Mouse (Mus musculus) left cerebral cortex, postnatal 10 days (tissue): Measurements from ENCODE around the gene Asic4. TPM values are rescaled to one million over a fixed set of nuclear protein-coding genes. Genes with fewer than 3 reads are reported as not detected.
A peak's percentile ranks its signal among the peaks of the same experiment; 100 is the strongest.

Experiments used
- DNase-seq, 2 experiments: peaks; one replicate each; pipeline ENCODE4 v3.0.0; 2021 to 2022; ENCODE audit warnings: low spot score in 2 of 2, mixed read lengths in 1 of 2; ENCODE audit errors: extremely low spot score in 1 of 2
- intact Hi-C: fragments of 180-260 bp; cut with DNase I; formaldehyde crosslinking; loops from one replicate; pipeline ENCODE4 v1.15.1; 2025
- total RNA-seq, 2 experiments: library from RNA; stranded (reverse); gene quantifications; 2 replicates each; pipeline ENCODE4 v1.2.3; 2021

Gene Asic4
- total RNA-seq, 2 experiments from 2014 or later, result 17.2 to 22.0 TPM

- no peak for DNase-seq
- intact Hi-C loops, result no loop called here
Measured at GRCm38 (mm10) chr1:75441471-75441996, 8.7 kb upstream of the Asic4 start.

DNA sequence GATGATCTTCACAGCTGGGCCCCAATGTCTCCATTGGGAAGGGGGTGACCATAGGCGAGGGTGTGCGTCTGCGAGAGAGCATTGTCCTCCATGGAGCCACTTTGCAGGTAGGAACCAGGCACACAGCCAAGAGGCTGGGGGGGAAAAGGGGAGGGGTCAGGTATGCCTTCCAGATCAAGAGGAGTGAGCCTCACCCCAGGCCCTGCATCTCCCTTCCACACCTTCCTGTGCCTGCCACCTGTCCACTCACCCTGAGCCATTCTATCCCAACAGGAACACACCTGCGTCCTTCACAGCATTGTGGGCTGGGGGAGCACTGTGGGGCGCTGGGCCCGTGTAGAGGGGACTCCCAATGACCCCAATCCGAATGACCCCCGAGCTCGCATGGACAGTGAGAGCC lies 8.1 kb upstream of the Asic4 start:
- intact Hi-C loops, result no loop called here
- no peak for DNase-seq

- intact Hi-C loops, result no loop called here
- DNase-seq, result no peak
Measured at GRCm38 (mm10) chr1:75442811-75443210, 7.4 kb upstream of the Asic4 start.

DNA sequence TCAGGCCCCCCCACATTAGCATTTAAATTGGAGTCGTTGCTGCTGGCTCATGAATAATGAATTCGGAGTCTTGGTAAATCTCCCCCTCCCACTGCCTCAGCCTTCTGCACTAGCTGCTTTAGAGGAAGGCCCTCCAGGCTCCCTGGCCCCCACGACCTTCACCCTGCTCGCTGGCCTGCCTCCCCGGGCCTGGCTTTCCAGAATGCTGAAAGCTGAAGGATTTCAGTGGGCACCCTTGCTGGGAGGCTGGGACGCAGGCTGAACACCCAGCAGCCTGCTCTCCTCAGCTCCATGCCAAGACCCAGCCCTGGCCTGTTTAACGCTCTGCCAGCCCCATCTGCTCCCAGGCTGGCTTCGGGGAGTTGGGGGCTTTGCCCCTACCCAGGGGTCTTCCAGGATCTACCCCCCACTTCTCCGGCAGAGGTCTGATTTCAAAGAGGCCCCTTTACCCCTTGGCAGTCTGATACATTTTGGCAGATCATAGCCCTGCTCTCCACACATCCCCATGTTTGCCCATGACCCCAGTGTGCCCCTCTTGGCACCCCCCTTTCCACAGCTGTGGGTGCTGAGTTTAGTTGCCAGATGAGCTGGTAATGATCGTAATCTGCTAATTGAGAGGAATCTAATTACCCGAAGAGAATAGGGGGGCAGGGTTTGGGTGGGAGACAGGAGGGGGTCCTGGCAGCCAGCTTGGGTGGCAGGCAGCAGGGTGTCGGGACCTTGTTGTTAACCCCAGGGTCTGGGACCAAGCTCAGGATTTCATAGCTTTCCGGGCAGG lies 6.8 kb upstream of the Asic4 start:
- no peak for DNase-seq
- intact Hi-C loops, result no loop called here

DNA sequence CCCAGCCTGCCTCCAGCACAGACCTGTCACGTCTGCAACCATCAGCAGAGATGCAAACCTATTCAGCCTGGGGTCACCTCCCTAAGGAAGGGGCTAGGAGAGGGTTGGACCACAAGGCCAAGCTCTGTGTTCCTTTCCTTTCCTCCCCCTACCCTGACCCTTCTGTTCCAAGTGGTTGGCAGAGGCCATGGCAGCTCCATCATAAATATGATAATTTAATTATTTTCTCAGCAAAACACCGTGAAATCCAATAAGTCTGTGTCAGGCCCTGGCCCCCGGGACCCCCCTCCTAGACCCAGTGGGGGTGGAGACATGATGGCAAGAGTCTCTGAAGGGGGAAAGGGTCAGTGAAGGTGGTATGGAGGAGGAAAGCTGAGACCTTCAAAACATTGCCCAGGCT lies 6.0 kb upstream of the Asic4 start:
- intact Hi-C loops, result no loop called here
- no peak for DNase-seq

GRCm38 (mm10) chr1:75445141-75445701 lies 5.0 kb upstream of the Asic4 start:
- intact Hi-C loops, result no loop called here
- DNase-seq, result peak in 1 of 2 experiments; percentile 44

DNA sequence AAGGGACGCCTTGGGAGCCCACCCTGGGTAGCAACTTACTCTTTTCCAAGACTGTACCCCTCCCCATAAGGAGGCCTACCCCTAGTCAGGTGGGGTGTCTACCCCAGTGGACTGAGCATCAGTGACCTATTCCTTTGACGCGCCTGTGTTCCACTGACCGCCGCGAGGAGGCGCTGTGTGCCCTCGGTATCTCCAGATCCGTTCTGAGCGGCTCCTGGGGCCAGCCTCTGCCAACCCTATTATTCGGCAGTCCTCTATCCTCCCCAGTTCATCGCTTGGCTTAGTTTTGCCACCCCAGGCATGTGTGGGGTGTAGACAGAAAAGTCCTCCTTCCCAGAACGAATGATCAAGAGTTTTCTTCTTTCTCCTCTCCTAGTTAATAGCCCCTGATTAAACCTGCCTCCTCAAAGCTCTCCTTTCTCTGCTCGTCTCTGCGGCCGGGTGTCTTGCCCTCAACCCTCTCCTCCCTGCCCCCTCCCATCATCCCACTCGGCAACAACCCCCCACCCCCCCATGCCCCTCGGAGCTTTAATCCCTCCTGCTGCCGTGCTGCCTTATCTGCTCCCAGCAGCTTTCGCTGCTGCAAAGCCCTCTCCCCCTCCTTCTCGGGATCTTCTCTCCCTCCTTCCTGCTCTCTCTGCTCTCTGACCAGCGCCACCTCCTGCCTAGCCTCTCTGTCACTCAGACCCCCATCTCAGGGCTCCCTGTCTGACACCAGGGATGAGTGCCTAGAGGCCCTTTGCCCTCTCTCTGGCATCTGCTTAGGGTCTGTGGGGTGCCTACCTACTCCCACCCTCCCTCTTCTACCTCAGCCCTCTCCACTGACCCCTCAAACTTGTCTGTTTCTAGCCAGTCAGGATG lies 4.3 kb upstream of the Asic4 start:
- peak; percentile 62 to 85 for DNase-seq
- intact Hi-C loops, result loop anchor here (2.0 kb wide), 1 partner anchor 21 kb away; no protein-coding TSS in a partner anchor

GRCm38 (mm10) chr1:75446656-75447055 lies 3.6 kb upstream of the Asic4 start:
- DNase-seq, result peak in 1 of 2 experiments; percentile 60
- intact Hi-C loops, result loop anchor here (2.0 kb wide), 1 partner anchor 20 kb away; no protein-coding TSS in a partner anchor

- intact Hi-C loops, result loop anchor here (2.0 kb wide), 1 partner anchor 19 kb away; no protein-coding TSS in a partner anchor
- peak in 1 of 2 experiments; percentile 68 for DNase-seq
Measured at GRCm38 (mm10) chr1:75447265-75448051, 2.8 kb upstream of the Asic4 start.

DNA sequence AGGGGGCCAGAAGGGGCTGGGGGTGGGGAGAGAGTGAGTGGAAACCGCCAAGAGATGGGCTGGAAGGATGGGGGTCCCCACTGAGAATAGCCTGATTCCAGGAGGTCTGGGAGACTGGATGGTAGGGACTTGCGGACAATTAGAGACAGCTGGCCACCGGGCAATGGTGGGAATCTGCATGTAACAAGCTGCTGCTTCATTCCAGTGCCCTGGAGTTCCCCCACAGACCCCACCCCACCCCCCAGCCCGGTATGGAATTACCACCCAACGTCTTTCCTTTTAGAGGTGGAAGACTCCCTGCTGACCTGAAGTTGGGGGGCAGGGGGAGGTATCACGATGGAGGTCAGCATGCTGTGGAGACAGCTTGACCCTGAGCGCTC lies 2.2 kb upstream of the Asic4 start:
- intact Hi-C loops, result no loop called here
- DNase-seq, result no peak

DNA sequence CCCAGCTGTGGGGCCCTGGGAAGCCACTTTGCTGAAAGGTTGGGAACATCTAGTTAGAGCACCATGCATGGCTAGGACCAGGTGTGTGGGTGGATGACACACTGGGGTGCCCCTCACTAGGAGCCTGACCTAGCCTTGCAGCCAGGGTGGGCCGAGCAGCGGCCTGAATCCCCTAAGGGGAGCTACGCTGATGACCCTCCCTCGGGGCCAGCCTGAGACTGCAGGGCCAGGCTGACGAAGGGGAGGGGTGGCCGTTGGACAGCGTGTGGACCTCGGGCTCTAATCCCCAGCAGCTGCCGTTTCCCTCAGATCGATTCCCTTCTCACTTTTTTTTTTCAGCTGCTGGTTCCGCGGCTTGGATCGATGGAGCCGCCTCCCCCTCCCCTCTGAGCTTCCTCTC lies 1.3 kb upstream of the Asic4 start:
- intact Hi-C loops, result no loop called here
- DNase-seq, result peak in 1 of 2 experiments; percentile 36

- intact Hi-C loops, result no loop called here
- no peak for DNase-seq
Measured at GRCm38 (mm10) chr1:75449377-75450135, 680 bp upstream of the Asic4 start.

DNA sequence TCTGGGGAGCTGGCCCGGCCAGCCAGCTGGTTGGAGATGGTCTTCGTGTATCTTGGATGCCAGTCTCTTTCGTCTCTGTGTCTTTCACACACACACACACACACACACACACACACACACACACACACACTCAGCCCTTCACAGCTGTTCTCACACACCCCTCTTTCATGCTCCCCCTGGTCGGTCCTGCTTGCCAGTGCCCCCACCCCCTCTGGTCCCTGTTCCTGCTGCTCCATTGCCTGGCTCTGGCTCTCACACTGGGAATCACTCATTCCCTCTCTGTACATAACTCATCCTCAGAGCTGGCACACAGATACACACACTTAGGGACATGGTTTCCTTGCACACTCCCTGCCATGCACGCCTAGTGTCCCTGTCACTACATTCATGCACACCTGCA lies 1.7 kb downstream of the Asic4 start:
- DNase-seq, result peak in 1 of 2 experiments; percentile 53
- intact Hi-C loops, result no loop called here

DNA sequence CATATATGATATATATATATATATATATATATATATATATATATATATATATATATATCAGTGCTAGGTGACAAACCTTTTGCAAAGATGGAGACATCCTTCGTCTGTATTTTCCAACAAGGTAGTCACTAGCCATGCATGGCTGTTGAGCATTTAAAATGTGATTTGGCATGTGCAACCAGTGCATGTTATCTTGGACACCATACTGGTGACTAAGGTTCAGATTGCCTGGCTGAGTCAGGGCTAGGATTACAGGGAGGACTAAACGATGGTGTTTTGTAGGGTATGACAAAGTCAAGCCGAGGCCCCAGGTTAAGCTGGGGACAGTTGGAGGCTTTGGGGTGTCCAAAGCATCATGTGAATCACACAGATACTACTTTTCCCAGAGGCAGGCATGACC lies 5.2 kb downstream of the Asic4 start:
- intact Hi-C loops, result no loop called here
- no peak for DNase-seq

DNA sequence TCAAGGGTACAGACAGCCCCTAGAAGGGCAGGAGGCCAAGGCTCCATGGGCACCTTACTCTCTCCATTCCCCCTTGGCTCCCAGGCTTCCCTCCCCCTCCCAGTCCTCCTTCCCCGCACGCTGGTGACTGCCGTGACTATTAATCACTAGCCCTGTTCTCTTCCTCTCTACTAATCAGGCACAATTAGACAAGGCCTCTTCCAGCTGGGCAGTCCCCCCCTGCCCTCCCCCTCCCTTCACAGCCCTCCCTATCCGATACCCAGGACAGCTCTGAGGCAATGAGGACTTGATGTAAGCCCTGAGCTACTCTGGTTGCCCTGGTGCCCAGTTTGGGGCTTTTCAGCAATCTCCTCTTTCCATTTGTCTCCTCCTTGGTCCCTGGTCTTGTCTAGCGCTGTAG lies 5.7 kb downstream of the Asic4 start:
- intact Hi-C loops, result no loop called here
- no peak for DNase-seq

GRCm38 (mm10) chr1:75456746-75457564 lies 6.7 kb downstream of the Asic4 start:
- intact Hi-C loops, result no loop called here
- DNase-seq, result no peak

GRCm38 (mm10) chr1:75457710-75458024 lies 7.4 kb downstream of the Asic4 start:
- intact Hi-C loops, result no loop called here
- DNase-seq, result no peak
